ENCODE assay signal across 9 mouse cellular contexts in genomic region chr10:93275212-93276136, GRCm38 (mm10). TPM values are rescaled to one million over a fixed set of nuclear protein-coding genes. Genes with fewer than 3 reads are reported as not detected.
DNase-seq lines count a peak whose midpoint lies in the region; ATAC-seq and TF ChIP-seq lines count a peak whose summit lies in the region.
"Had no signal": no experiment of that assay in that cellular context is flagged by ENCODE, and none has a peak within 500 bp of the region (broad histone marks: within the 10 kb centered on the region; RNA-seq: fewer than 3 reads in every experiment).

No protein-coding gene starts in this region.

- peak overlapping the region; percentile 37; the same call in 1 of the 2 replicates for H3K4me2 ChIP-seq in CH12.LX (ENCODE audit: insufficient read depth, low read depth, poor library complexity, severe bottlenecking)
- H3K4me2 ChIP-seq in forebrain, embryonic 13.5 days: peak overlapping the region; percentile 60
- H3K4me2 ChIP-seq in midbrain, embryonic 15.5 days: peak overlapping the region; percentile 59

- in situ Hi-C loops in CH12.LX (cut with MboI; ENCODE audit: low pct_ligation_motif_present, low pct_unique_long_range_greater_than_20kb, low sequenced_read_pairs): loop anchor here (25.0 kb wide), 2 partner anchors 113 to 287 kb away; partner anchors contain the start of gene Cdk17

- H3K36me3 ChIP-seq in CH12.LX (replicated peaks in 1 of 2; ENCODE audit: control insufficient read depth in 1 of 2, insufficient read depth in 1 of 2, low read length in 1 of 2): peaks cover 26 to 54% of the 10 kb centered on the region in 2 experiments
- no peaks in the 10 kb centered on the region for H3K36me3 ChIP-seq in forebrain, embryonic 13.5 days (ENCODE audit: poor library complexity, severe bottlenecking)
- no peaks in the 10 kb centered on the region for H3K36me3 ChIP-seq in midbrain, embryonic 15.5 days (replicated peaks)

- H3K9ac ChIP-seq in CH12.LX (ENCODE audit: insufficient read depth, low read depth): peak overlapping the region; percentile 54; the same call in 1 of the 2 replicates
- peak overlapping the region; percentile 45 for H3K9ac ChIP-seq in forebrain, embryonic 13.5 days
- peak overlapping the region; percentile 36 for H3K9ac ChIP-seq in midbrain, embryonic 15.5 days

- H3K27me3 ChIP-seq in CH12.LX (replicated peaks): no peaks in the 10 kb centered on the region
- no peaks in the 10 kb centered on the region for H3K27me3 ChIP-seq in forebrain, embryonic 13.5 days
- no peaks in the 10 kb centered on the region for H3K27me3 ChIP-seq in midbrain, embryonic 15.5 days (replicated peaks)

- H3K4me3 ChIP-seq in CH12.LX (replicated peaks in 1 of 3; ENCODE audit: low read depth in 2 of 3, low read length in 2 of 3, poor library complexity in 1 of 3): peak overlapping the region; percentile 33 to 59 (median 38)
- H3K4me3 ChIP-seq in bone marrow, adult 2 months (replicated peaks; ENCODE audit: control insufficient read depth, low read depth, low read length): no peak overlapping the region
- H3K4me3 ChIP-seq in forebrain, embryonic 13.5 days: peak overlapping the region; percentile 29
- peak overlapping the region; percentile 36 for H3K4me3 ChIP-seq in layer of hippocampus, adult 2 months
- peak overlapping the region; percentile 38 for H3K4me3 ChIP-seq in midbrain, embryonic 15.5 days
- H3K4me3 ChIP-seq: erythroblast, embryonic 14.5 days had no signal

- peaks cover 39 to 79% of the 10 kb centered on the region in 2 experiments for H3K4me1 ChIP-seq in CH12.LX (ENCODE audit: control insufficient read depth in 1 of 2, insufficient read depth in 2 of 2)
- H3K4me1 ChIP-seq in bone marrow, adult 2 months (ENCODE audit: control insufficient read depth, insufficient read depth, low read length): peaks cover 2% of the 10 kb centered on the region; the same call in 1 of the 2 replicates
- peaks cover 56% of the 10 kb centered on the region for H3K4me1 ChIP-seq in forebrain, embryonic 13.5 days
- H3K4me1 ChIP-seq in midbrain, embryonic 15.5 days: peaks cover 30% of the 10 kb centered on the region

- 75% methylated on average over 25 of the region's 25 CpGs for WGBS in bone marrow, adult 2 months
- 16% methylated on average over 25 of the region's 25 CpGs for WGBS in forebrain, embryonic 13.5 days
- 18% methylated on average over 25 of the region's 25 CpGs for WGBS in midbrain, embryonic 15.5 days

- TF ChIP-seq RAD21 in CH12.LX (IDR thresholded peaks at IDR 0.05; ENCODE audit: low read depth, low read length): no peak

- TF ChIP-seq POLR2A in CH12.LX (IDR thresholded peaks at IDR 0.05; ENCODE audit: low read depth, low read length): no peak
- 0 out of 2 replicates have a peak, but pooled peaks have one; percentile 17 for TF ChIP-seq POLR2A in bone marrow, adult 2 months (IDR thresholded peaks at IDR 0.05; ENCODE audit: borderline replicate concordance, control insufficient read depth, low read depth, low read length)

- dilution Hi-C loops in CH12.LX (cut with MboI; ENCODE audit: extremely low pct_ligation_motif_present, extremely low pct_unique_long_range_greater_than_20kb, low sequenced_read_pairs): no loop called here

- TF ChIP-seq CTCF in CH12.LX (conservative IDR thresholded peaks at IDR 0.05 in 1 of 2, IDR thresholded peaks at IDR 0.05 in 1 of 2; ENCODE audit: low read depth in 2 of 2, low read length in 2 of 2): no peak
- TF ChIP-seq CTCF in bone marrow, adult 2 months (IDR thresholded peaks at IDR 0.05; ENCODE audit: control insufficient read depth, insufficient read depth, low read length): no peak
- TF ChIP-seq CTCF in layer of hippocampus, adult 2 months (conservative IDR thresholded peaks at IDR 0.05): peak; percentile 24; the same call in 1 of the 2 replicates

- DNase-seq in CH12.LX (ENCODE audit: extremely low read depth): peak; percentile 41
- peak; percentile 91 for DNase-seq in layer of hippocampus, adult 2 months (ENCODE audit: low spot score in 2 of 2)
- no peak for DNase-seq in urinary bladder, postnatal 36 days (ENCODE audit: low spot score in 2 of 2)
- no peak for DNase-seq in B cell, adult 2 months

- peak; percentile 91 for ATAC-seq in forebrain, embryonic 13.5 days
- ATAC-seq in midbrain, embryonic 15.5 days (replicated peaks): peak; percentile 88
- ATAC-seq in megakaryocyte progenitor cell, adult 5-6 weeks (replicated peaks; ENCODE audit: poor library complexity): no peak

- no peaks in the 10 kb centered on the region for H3K9me3 ChIP-seq in CH12.LX (replicated peaks; ENCODE audit: low read length)
- H3K9me3 ChIP-seq in forebrain, embryonic 13.5 days (replicated peaks): no peaks in the 10 kb centered on the region
- H3K9me3 ChIP-seq in midbrain, embryonic 15.5 days: no peaks in the 10 kb centered on the region

- H3K79me2 ChIP-seq in CH12.LX (replicated peaks; ENCODE audit: control insufficient read depth, extremely low read depth, insufficient read depth, poor library complexity, severe bottlenecking): peaks cover 7% of the 10 kb centered on the region

- peak overlapping the region; percentile 97 for H3K27ac ChIP-seq in CH12.LX (ENCODE audit: insufficient read depth, low read depth)
- no peak overlapping the region for H3K27ac ChIP-seq in bone marrow, adult 2 months (ENCODE audit: control insufficient read depth, insufficient read depth, low read depth, low read length, poor library complexity)
- H3K27ac ChIP-seq in forebrain, embryonic 13.5 days: peak overlapping the region; percentile 94
- H3K27ac ChIP-seq in layer of hippocampus, adult 2 months: peak overlapping the region; percentile 96
- H3K27ac ChIP-seq in midbrain, embryonic 15.5 days: peak overlapping the region; percentile 82

- TF ChIP-seq EP300 in CH12.LX (IDR thresholded peaks at IDR 0.05; ENCODE audit: low read length): no peak

TF ChIP-seq in CH12.LX, 34 proteins besides CTCF, POLR2A, EP300 and RAD21:
- TF ChIP-seq ZNF384 (IDR thresholded peaks at IDR 0.05; ENCODE audit: low read depth, low read length) (no peak), JUN (IDR thresholded peaks at IDR 0.05; ENCODE audit: insufficient read depth, low read depth, low read length) (no peak), BHLHE40 (IDR thresholded peaks at IDR 0.05; ENCODE audit: low read depth, low read length) (peak; percentile 73), MEF2A (IDR thresholded peaks at IDR 0.05; ENCODE audit: borderline replicate concordance, low read depth, low read length) (no peak), GABPA (IDR thresholded peaks at IDR 0.05; ENCODE audit: insufficient replicate concordance, low read depth, low read length) (no peak)

RNA-seq across cellular contexts. Expression of gene Elk3, which starts 35.5 kb away (rescaled TPM):
- total RNA-seq in CH12.LX (2012; rRNA removed) (22.3 and 25.8 TPM in 2 replicates), CH12.LX (2014; rRNA removed) (20.1 and 25.3 TPM in 2 replicates)
- polyA plus RNA-seq in CH12.LX (2012; ENCODE audit: insufficient read length, low read depth): 35.6 and 37.0 TPM in 2 replicates
- polyA plus RNA-seq in bone marrow, adult 2 months (2011; ENCODE audit: insufficient read depth, insufficient read length, low replicate concordance, missing spikeins): 8.3 and 15.5 TPM in 2 replicates
- polyA plus RNA-seq in forebrain, embryonic 13.5 days (2015; fragmentation: Nextera tagmentation; extraction: Ambion mirVana): 7.2 and 8.2 TPM in 2 replicates
- total RNA-seq in layer of hippocampus, adult 2 months (2021): 1 to 10 TPM; 8.9 to 9.7 TPM
- 7.5 and 7.9 TPM in 2 replicates for polyA plus RNA-seq in midbrain, embryonic 15.5 days (2015; fragmentation: Nextera tagmentation; extraction: Ambion mirVana)
- 27.0 and 28.4 TPM in 2 replicates for total RNA-seq in megakaryocyte progenitor cell, adult 5-6 weeks (2015)
- 15.9 and 17.6 TPM in 2 replicates for total RNA-seq in megakaryocyte progenitor cell, adult 5-6 weeks (2017)

Comparison
In these comparisons a context has a peak if more than half of its experiments do, and no peak if none do; other contexts are left out.
1. DNase-seq: peak in CH12.LX (single experiment) and layer of hippocampus, adult 2 months (2 of 2); none in urinary bladder, postnatal 36 days (0 of 2) and B cell, adult 2 months (0 of 2).
2. Peak in every context shown above with its lines, with median percentiles within 50 percentile points of each other: H3K4me2 ChIP-seq and H3K9ac ChIP-seq.